Mouse (Mus musculus) forebrain, embryonic 12.5 days (tissue): ENCODE data around the gene Zmynd10. TPM values are rescaled to one million over a fixed set of nuclear protein-coding genes. Genes with fewer than 3 reads are reported as not detected.
"Not testable (repeated sequence)": the region's sequence is repeated elsewhere in the genome, so short reads cannot be mapped to it uniquely, and the experiment has no call there.

Source experiments
- ATAC-seq: fragments of 200-750 bp; cut with Nextera tagmentation; 2 replicates; pipeline ENCODE4 v1.8.0; 2017; ENCODE audit warnings: moderate TSS enrichment; ENCODE audit not compliant: low FRiP score
- H3K27ac ChIP-seq: fragments of 300-500 bp; sonication (generic); 2 replicates; pipeline ENCODE4 v1.5.1; 2016; ENCODE audit warnings: mild to moderate bottlenecking
- H3K27me3 ChIP-seq: fragments of 300-500 bp; sonication (generic); 2 replicates; pipeline ENCODE4 v1.6.1; 2016; ENCODE audit warnings: mild to moderate bottlenecking
- H3K36me3 ChIP-seq: fragments of 300-500 bp; sonication (generic); replicated peaks from 2 replicates; pipeline ENCODE4 v1.6.1; 2016; ENCODE audit warnings: mild to moderate bottlenecking
- H3K4me1 ChIP-seq: fragments of 300-500 bp; sonication (generic); 2 replicates; pipeline ENCODE4 v1.6.1; 2016
- H3K4me2 ChIP-seq: fragments of 300-500 bp; sonication (generic); 2 replicates; pipeline ENCODE4 v1.6.1; 2016; ENCODE audit warnings: mild to moderate bottlenecking, moderate library complexity
- H3K4me3 ChIP-seq: fragments of 300-500 bp; sonication (generic); replicated peaks from 2 replicates; pipeline ENCODE4 v1.5.1; 2016; ENCODE audit warnings: mild to moderate bottlenecking
- H3K9ac ChIP-seq: fragments of 300-500 bp; sonication (generic); 2 replicates; pipeline ENCODE4 v1.6.1; 2016; ENCODE audit warnings: mild to moderate bottlenecking
- H3K9me3 ChIP-seq: fragments of 300-500 bp; sonication (generic); 2 replicates; pipeline ENCODE4 v1.6.1; 2016
- WGBS: fragments of 180-500 bp; shearing (Covaris S2); methylation state at CpG from one replicate; pipeline ENCODE4 v1.1.7; 2016; 5-methylcytosine and 5-hydroxymethylcytosine counted together
- polyA plus RNA-seq: library from polyadenylated mRNA; unstranded; fragments of >200 nt; fragmentation: Nextera tagmentation; extraction: Ambion mirVana; gene quantifications from 2 replicates; pipeline ENCODE4 v1.2.1, GENCODE M21; 2016

The Zmynd10 gene
- polyA plus RNA-seq, 1 experiment from 2014 or later = 2.2 TPM

GRCm38 (mm10) chr9:107551890-107552355 is 4.8 kb downstream of the Zmynd10 start:
- no peak for ATAC-seq
- Histone ChIP-seq H3K4me3 (peak overlapping the region; percentile 40), H3K9me3 (no peaks in the 10 kb centered on the region), H3K4me1 (peaks cover 58% of the 10 kb centered on the region), H3K27me3 (peaks cover 59% of the 10 kb centered on the region), H3K9ac (peak overlapping the region; percentile 51), H3K36me3 (0 out of 2 replicates have a peak, but pooled peaks cover under 1% of the 10 kb centered on the region), H3K4me2 (peak overlapping the region; percentile 61), H3K27ac (0 out of 2 replicates have a peak overlapping the region, but pooled peaks have one; percentile 4)
- WGBS = 7% methylated on average over 8 of the region's 8 CpGs

DNA sequence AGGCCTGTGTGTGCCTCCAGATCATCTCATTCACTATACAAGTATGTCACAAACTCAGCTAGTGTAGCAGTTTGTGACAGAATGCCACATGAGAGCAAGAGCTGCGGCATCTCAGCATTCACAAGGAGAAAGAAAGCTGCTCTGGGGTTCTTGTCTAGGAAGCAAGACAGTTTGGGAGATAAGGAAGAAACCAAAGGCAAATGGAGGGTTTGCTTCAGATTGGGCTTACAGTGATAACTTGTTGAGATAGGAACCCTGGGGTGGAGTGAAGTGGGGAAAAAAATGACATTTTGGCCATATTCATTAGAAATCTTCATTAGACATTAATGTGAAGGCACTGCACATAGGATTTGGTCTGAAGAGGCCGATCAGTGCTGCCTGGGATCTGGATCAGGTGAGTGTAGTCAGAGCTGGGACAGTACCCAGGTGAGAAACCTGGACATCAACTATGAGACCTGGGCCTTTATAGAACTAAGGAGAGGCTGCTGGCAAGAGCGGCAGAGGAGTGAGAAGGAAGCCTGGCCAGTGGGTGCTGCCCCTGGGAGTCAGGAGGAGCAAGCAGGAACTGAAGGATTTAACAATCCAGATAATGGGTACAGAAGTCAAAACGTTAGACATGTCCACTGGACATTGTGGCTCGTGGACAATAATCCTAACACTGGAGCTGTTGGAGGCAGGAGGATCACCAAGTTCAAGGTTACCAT is 5.7 kb downstream of the Zmynd10 start:
- Histone ChIP-seq H3K9ac (no peak overlapping the region), H3K4me2 (peak overlapping the region; percentile 82), H3K4me1 (peaks cover 55% of the 10 kb centered on the region), H3K36me3 (peaks cover 9% of the 10 kb centered on the region), H3K27ac (no peak overlapping the region), H3K27me3 (peaks cover 57% of the 10 kb centered on the region), H3K4me3 (peak overlapping the region; percentile 63; the same call in 1 of the 2 replicates), H3K9me3 (no peaks in the 10 kb centered on the region)
- WGBS = 78% methylated on average over 5 of the region's 5 CpGs
- ATAC-seq = no peak

- ATAC-seq = peak; percentile 78
- H3K27me3 ChIP-seq = peaks cover 48% of the 10 kb centered on the region
- H3K9ac ChIP-seq = peak overlapping the region; percentile 80
- peak overlapping the region; percentile 82 for H3K4me2 ChIP-seq
- WGBS = 5% methylated on average over 37 of the region's 37 CpGs
- peaks cover 55% of the 10 kb centered on the region for H3K4me1 ChIP-seq
- peaks cover 18% of the 10 kb centered on the region for H3K36me3 ChIP-seq
- H3K9me3 ChIP-seq = no peaks in the 10 kb centered on the region
- H3K4me3 ChIP-seq = peak overlapping the region; percentile 63
- H3K27ac ChIP-seq = peak overlapping the region; percentile 92
Observed at GRCm38 (mm10) chr9:107553541-107554318, 6.6 kb downstream of the Zmynd10 start.

- Histone ChIP-seq H3K4me3 (peak overlapping the region; percentile 63), H3K27ac (peak overlapping the region; percentile 92)
- WGBS = under 1% methylated on average over 51 of the region's 53 CpGs
Observed at GRCm38 (mm10) chr9:107554319-107554825, 7.3 kb downstream of the Zmynd10 start.

DNA sequence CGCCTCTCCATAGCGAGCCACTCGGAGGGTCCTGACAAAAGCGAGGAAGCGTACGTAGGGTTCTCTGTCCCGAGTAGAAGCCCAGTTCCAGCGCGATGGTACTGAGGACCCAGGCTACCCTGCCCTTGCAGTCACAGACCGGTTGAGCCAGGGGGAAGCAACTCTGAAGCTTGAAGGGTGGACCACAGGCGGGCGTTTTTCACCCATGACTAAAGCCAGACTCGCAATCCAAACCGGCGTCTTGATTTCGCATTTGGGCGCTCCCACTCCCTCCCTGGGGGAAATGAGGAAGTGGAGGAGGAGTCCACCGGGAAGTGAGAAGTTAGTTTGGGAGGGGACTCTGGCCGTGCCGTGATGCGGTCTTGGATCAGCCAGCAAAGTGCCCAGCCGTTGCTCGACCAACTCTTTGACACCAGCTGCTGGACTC is 7.9 kb downstream of the Zmynd10 start:
- under 1% methylated on average over 23 of the region's 23 CpGs for WGBS
- H3K4me1 ChIP-seq = peaks cover 55% of the 10 kb centered on the region
- H3K4me2 ChIP-seq = peak overlapping the region; percentile 82
- H3K27ac ChIP-seq = peak overlapping the region; percentile 92
- ATAC-seq = peak; percentile 39
- peaks cover 31% of the 10 kb centered on the region for H3K36me3 ChIP-seq
- H3K4me3 ChIP-seq = peak overlapping the region; percentile 63
- H3K9me3 ChIP-seq = no peaks in the 10 kb centered on the region
- peak overlapping the region; percentile 80 for H3K9ac ChIP-seq
- peaks cover 35% of the 10 kb centered on the region for H3K27me3 ChIP-seq

More at GRCm38 (mm10) chr9:107554319-107554825, 7.3 kb downstream of the Zmynd10 start:
- peaks cover 55% of the 10 kb centered on the region for H3K4me1 ChIP-seq
- H3K27me3 ChIP-seq = peaks cover 42% of the 10 kb centered on the region
- H3K9me3 ChIP-seq = no peaks in the 10 kb centered on the region
- H3K36me3 ChIP-seq = peaks cover 25% of the 10 kb centered on the region
- peak; percentile 92 for ATAC-seq
- H3K4me2 ChIP-seq = peak overlapping the region; percentile 82
- H3K9ac ChIP-seq = peak overlapping the region; percentile 80

GRCm38 (mm10) chr9:107555701-107556100 is 8.6 kb downstream of the Zmynd10 start:
- Histone ChIP-seq H3K9me3 (no peaks in the 10 kb centered on the region), H3K4me2 (peak overlapping the region; percentile 82), H3K4me3 (peak overlapping the region; percentile 63), H3K9ac (peak overlapping the region; percentile 80), H3K36me3 (peaks cover 38% of the 10 kb centered on the region), H3K27ac (0 out of 2 replicates have a peak overlapping the region, but pooled peaks have one; percentile 92), H3K4me1 (peaks cover 55% of the 10 kb centered on the region), H3K27me3 (peaks cover 28% of the 10 kb centered on the region)
- ATAC-seq = no peak
- 50% methylated on average over 2 of the region's 2 CpGs for WGBS

- peak overlapping the region; percentile 80; the same call in 1 of the 2 replicates for H3K9ac ChIP-seq
- H3K4me2 ChIP-seq = peak overlapping the region; percentile 82
- H3K9me3 ChIP-seq = no peaks in the 10 kb centered on the region
- no peak for ATAC-seq
- peaks cover 50% of the 10 kb centered on the region for H3K4me1 ChIP-seq
- peaks cover 44% of the 10 kb centered on the region for H3K36me3 ChIP-seq
- WGBS = 85% methylated on average over 3 of the region's 3 CpGs
- H3K27ac ChIP-seq = no peak overlapping the region
- 0 out of 2 replicates have a peak overlapping the region, but pooled peaks have one; percentile 63 for H3K4me3 ChIP-seq
- peaks cover 22% of the 10 kb centered on the region for H3K27me3 ChIP-seq
Observed at GRCm38 (mm10) chr9:107556346-107556745, 9.2 kb downstream of the Zmynd10 start.

DNA sequence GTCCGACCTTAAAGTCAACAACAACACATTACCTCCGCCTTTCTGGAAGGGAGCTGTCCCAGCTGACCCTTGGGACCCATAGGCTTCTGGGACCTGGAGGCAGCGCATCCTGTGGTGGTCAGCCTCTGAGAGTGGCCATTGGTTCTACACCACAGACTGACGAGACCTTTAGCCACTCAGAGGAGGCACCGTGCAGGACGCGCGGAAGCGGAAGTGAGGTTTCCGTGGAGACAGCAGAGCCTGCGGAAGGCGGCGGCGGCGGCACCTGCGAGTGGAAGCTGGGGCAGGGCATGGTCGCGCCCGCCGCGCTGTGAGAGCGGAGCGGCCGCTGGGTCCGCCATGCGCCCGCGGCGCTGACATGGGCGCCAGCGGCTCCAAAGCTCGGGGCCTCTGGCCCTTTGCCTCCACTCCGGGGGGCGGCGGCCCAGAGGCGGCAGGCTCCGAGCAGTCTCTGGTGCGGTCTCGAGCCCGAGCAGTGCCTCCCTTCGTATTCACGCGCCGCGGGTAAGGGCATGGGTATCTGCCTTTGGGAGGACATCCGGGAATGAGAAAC is 16.0 kb downstream of the Zmynd10 start, which contains the start of gene Tusc2:
Gene Tusc2 (plus strand): TSS at position 227 of the 553 bp plus-strand sequence.
- Histone ChIP-seq H3K4me2 (peak within 1 kb of the TSS; percentile 83), H3K27ac (peak within 1 kb of the TSS; percentile 57; the same call in 1 of the 2 replicates), H3K4me1 (peaks cover 33% of the 10 kb centered on the region), H3K4me3 (peak within 1 kb of the TSS; percentile 96), H3K9me3 (no peaks in the 10 kb centered on the region), H3K36me3 (peaks cover 67% of the 10 kb centered on the region), H3K9ac (peak within 1 kb of the TSS; percentile 89), H3K27me3 (no peaks in the 10 kb centered on the region)
- WGBS = under 1% methylated on average over 45 of the region's 46 CpGs
- peak; percentile 97 for ATAC-seq

DNA sequence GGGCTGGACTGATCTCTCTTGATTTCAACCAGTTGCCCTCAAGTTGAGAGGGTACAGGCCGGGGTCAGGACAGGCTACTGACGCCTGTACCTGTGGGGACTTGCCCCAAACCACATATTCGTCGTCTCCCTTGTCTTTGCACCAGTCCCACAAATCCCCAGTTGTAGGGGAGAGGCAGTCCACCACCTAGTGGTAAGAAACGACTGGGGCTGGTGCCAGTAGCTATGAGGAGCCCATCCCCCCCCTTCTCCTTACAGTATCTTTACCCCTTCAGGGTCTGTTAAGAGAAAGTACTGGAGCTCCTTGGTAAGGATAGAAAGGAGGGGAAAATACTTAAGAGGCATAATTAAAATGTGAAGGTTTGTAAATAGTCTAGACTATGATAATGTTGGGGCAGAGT is 18.5 kb downstream of the Zmynd10 start:
- not testable (repeated sequence) for H3K4me3 ChIP-seq, H3K4me2 ChIP-seq, H3K27me3 ChIP-seq, ATAC-seq, H3K9me3 ChIP-seq, H3K9ac ChIP-seq
- Histone ChIP-seq H3K36me3 (peaks cover 45% of the 10 kb centered on the region), H3K27ac (0 out of 2 replicates have a peak overlapping the region, but pooled peaks have one; percentile 8), H3K4me1 (peaks cover 46% of the 10 kb centered on the region)
- WGBS = 50% methylated on average over 5 of the region's 5 CpGs

DNA sequence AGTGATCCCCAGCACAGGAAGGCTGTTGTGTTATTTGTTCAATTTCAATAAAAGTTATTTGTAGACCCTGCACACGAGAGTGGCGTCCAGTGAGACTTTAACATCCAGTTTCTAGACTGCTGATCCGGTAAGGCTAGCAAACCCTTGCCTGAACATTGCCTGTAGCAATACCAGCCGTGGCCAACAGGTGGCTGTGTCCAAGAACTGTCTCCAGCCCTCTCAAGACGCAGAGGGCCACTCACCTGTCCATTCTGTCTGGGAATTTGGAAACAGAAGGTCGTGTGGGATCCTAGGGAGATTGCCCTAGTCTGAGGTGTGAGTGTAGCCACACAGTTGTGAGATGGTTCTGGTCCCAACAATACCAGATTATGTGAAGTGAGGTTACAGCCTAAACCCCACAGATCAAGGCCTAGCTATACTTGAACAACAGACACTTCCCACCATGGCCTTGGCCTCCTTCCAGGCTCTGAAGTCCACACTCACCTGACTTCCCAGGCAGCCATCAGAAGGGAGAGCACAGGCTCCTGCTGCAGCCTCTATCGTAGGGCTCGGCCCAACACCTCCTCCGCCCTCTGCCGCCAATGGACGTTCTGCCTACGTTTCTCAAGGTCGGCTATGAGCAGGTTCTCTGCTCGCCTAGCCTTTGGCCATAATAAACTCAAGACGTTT is 19.1 kb downstream of the Zmynd10 start:
- Histone ChIP-seq H3K9ac (no peak overlapping the region), H3K4me3 (no peak overlapping the region), H3K27ac (no peak overlapping the region), H3K36me3 (peaks cover 45% of the 10 kb centered on the region), H3K27me3 (no peaks in the 10 kb centered on the region), H3K4me1 (peaks cover 52% of the 10 kb centered on the region), H3K9me3 (no peaks in the 10 kb centered on the region), H3K4me2 (no peak overlapping the region)
- WGBS = 61% methylated on average over 15 of the region's 15 CpGs
- ATAC-seq = no peak

GRCm38 (mm10) chr9:107566855-107567254 is 19.8 kb downstream of the Zmynd10 start:
- no peaks in the 10 kb centered on the region for H3K9me3 ChIP-seq
- ATAC-seq = no peak
- no peak overlapping the region for H3K4me3 ChIP-seq
- H3K27ac ChIP-seq = peak overlapping the region; percentile 54; the same call in 1 of the 2 replicates
- no peak overlapping the region for H3K9ac ChIP-seq
- no peaks in the 10 kb centered on the region for H3K27me3 ChIP-seq
- 71% methylated on average over 3 of the region's 3 CpGs for WGBS
- H3K36me3 ChIP-seq = peaks cover 45% of the 10 kb centered on the region
- peaks cover 59% of the 10 kb centered on the region for H3K4me1 ChIP-seq
- H3K4me2 ChIP-seq = no peak overlapping the region
